16 mouse cellular contexts compared by ENCODE assay signal in the genomic region with DNA sequence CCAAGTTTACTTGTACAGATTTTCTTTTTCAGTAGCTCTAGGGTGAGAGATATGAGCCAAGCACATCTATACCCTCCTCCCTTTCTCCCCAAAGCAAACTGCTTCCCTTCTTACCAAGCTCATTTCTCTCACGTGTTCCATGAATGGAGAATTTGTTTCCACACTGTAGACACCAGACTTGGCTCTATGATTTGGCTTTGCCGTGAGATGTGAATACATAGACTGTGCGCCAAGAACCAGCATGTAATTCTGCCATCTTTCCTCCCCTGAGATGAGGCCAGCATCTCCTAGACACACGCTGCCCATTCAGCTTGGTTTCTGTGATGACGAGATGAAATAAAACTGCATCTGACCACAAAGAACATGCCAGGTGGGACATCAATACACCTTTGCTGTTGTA. TPM values are rescaled to one million over a fixed set of nuclear protein-coding genes. Genes with fewer than 3 reads are reported as not detected.
"Had no signal": no experiment of that assay in that cellular context is flagged by ENCODE, and none has a peak within 500 bp of the region (broad histone marks: within the 10 kb centered on the region; RNA-seq: fewer than 3 reads in every experiment).

No protein-coding gene starts in this region.

- ATAC-seq: lung, postnatal 0 days had no signal

- DNase-seq: kidney, postnatal 10 days; kidney, postnatal 4 days; lung, adult 2 months; lung, postnatal 36 days; midbrain, embryonic 14.5 days; right cerebral cortex, postnatal 14 days; thymus, adult 2 months; thymus, postnatal 25 days had no signal

- H3K27me3 ChIP-seq: liver, embryonic 15.5 days; stomach, embryonic 15.5 days had no signal

- H3K4me2 ChIP-seq: liver, embryonic 11.5 days; liver, embryonic 15.5 days; stomach, embryonic 15.5 days had no signal

- H3K9me3 ChIP-seq: limb, embryonic 10.5 days; liver, embryonic 15.5 days; stomach, embryonic 15.5 days had no signal

- H3K36me3 ChIP-seq: limb, embryonic 10.5 days; liver, embryonic 15.5 days; stomach, embryonic 15.5 days had no signal

- H3K9ac ChIP-seq: liver, embryonic 15.5 days; stomach, embryonic 15.5 days had no signal

- H3K27ac ChIP-seq: layer of hippocampus, adult 2 months; limb, embryonic 10.5 days; liver, embryonic 15.5 days; stomach, embryonic 15.5 days had no signal

- H3K4me3 ChIP-seq: layer of hippocampus, adult 2 months; limb, embryonic 10.5 days; liver, embryonic 15.5 days; stomach, embryonic 15.5 days had no signal

- H3K4me1 ChIP-seq: limb, embryonic 10.5 days; liver, embryonic 15.5 days; stomach, embryonic 15.5 days had no signal

RNA-seq across cellular contexts. Expression of gene Minar1, which starts 44.5 kb away (rescaled TPM):
- total RNA-seq: megakaryocyte progenitor cell, adult 5-6 weeks had no signal
- polyA plus RNA-seq: lung, adult 2 months; lung, postnatal 0 days; testis, adult 2 months had no signal
